Mouse (Mus musculus): Measurements from ENCODE around the gene Ccdc50.

Ccdc50 gene

GRCm38 (mm10) chr16:27388761-27389451 is at the start of gene Ccdc50:
Gene Ccdc50, plus strand, starts transcription at chr16:27388869.
- DNase-seq (ENCODE audit: low spot score): peak; percentile 63

- DNase-seq (ENCODE audit: low spot score): no peak
These were observed 41.1 kb upstream of the Ccdc50 start for GRCm38 (mm10) chr16:27347521-27347920.

- no peak for DNase-seq (ENCODE audit: low spot score)
These were observed 40.3 kb upstream of the Ccdc50 start for GRCm38 (mm10) chr16:27348359-27348758.

GRCm38 (mm10) chr16:27349235-27349634 is 39.4 kb upstream of the Ccdc50 start:
- DNase-seq (ENCODE audit: low spot score): no peak

DNA sequence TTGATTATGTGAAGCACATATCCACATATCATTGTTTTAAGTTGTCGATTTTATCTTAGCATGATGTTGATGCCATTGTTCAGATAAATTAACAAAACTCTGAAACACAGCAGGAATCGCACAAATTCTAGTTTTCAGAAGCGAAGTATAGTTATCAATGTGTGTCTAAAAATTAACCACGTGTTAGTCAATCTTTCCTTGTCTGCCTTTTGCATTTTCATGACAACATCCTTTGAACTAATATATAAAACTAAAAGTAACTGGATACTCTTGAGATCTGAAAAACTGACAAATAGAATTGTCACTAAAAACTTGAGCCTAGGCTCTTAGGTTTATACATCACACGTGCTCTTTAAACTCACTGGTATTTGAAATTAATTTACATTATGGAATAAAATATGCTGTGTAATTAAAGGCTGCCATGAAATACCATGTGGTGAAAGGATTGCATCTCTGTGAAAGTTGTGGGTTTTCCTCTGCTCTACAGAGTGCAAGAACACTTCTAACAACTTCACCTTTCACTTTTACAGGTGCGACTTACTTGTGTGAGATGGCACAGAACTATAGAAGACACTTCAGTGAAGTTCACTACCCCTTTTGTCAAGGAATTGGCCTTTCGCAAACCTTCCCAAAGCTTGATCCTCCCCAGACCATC is 38.7 kb upstream of the Ccdc50 start:
- DNase-seq (ENCODE audit: low spot score): no peak

- no peak for DNase-seq (ENCODE audit: low spot score)
These were observed 34.2 kb upstream of the Ccdc50 start for GRCm38 (mm10) chr16:27354464-27354863.

GRCm38 (mm10) chr16:27360059-27360458 is 28.6 kb upstream of the Ccdc50 start:
- DNase-seq (ENCODE audit: low spot score): no peak

DNA sequence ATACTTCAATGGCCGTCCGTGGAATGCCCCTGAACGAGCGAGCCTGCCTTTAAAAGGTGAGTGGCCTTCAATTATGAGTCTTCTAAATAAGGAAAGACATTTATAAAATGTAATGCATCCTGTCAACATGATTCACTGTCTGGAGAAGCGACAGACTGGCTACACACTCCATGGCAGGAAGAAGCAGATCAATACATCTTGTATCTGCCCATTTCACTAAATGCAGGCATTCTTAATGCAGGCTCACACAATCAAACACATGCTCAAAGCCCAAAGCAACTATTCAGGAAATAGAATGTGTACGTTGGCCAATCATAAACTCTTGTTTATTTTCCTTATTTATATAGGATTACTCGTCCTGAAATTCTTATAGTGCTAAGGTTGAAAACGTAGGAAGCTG is 18.5 kb upstream of the Ccdc50 start, which contains the start of gene Uts2b:
Uts2b (minus strand) TSS at position 49 of the 400 bp plus-strand sequence.
- no peak for DNase-seq (ENCODE audit: low spot score)

DNA sequence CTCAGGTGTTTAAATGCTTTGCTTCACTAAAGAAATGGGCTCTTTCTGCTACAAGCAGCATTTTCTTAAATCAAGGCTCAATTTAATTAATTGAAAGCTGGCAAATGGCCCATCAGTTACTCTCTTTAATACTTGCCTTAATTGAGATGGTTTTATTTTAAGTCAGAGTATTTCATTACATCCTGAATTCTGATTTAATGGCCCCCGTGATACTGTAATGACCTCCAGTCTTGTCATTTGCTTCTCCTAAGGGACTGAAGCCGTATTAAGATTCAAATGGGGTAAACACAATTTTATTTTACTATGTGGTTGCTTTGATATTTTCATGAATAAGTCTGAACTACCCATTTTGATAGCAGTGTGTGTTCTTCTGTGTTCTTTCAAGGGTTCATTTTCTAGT is 18.0 kb upstream of the Ccdc50 start:
- DNase-seq (ENCODE audit: low spot score): no peak

DNA sequence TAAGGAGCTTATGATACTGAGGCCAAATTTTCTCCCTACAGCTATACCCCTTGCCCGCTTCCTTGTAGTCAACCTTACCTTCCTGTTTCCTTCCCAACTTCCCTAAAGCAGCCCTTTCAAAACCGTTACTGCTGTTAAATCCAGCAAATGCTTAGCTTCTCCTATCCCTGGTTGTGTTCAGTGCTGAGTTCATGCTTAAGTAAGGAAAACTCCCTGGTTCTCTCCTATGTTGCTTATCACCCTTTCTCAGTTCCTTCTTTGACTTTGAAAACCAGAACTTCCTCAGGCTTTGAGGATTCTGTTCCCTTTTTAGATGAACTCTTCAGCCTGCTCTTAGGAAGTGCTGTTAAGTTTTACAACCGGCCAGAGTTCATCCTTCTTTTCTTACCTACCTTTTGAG is 14.5 kb upstream of the Ccdc50 start:
- no peak for DNase-seq (ENCODE audit: low spot score)

DNA sequence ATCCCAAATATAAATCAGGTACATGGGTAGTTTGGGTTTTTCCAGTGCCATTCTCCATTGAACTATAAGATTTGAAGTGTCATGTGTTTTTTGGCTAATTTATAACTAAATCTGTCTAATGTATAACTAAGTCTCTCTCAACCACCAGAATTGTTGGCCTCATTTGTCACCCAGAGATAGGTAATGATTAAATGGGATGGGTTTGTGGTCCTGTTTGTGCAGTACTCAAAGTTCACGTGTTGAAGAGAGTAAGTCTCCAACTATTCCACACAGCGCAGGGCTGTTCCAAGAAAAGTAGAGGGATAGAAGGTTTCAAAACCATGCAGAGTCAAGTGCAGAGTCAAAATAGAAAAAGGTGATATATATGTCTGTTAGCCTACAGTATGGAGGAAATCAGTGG is 13.4 kb upstream of the Ccdc50 start:
- DNase-seq (ENCODE audit: low spot score): no peak

DNA sequence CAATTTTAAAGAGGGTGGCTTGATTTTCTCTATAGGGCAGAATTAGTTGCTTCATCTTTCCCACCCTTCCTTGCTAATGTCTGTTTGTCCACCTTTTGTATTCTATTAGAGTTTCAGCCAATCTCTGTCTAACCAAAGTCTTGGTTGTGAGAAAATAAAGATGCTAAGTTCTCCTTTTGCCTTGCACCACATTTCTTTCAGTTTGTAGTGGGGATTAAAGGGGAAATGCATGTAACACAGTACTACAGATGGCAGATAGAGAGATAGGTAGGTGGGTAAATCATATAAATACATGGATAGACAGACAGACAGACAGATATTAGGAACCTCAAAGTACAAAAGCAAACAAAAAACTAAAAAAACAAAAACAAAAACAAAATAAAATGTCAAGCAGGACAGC is 12.1 kb upstream of the Ccdc50 start:
- DNase-seq (ENCODE audit: low spot score): no peak

DNA sequence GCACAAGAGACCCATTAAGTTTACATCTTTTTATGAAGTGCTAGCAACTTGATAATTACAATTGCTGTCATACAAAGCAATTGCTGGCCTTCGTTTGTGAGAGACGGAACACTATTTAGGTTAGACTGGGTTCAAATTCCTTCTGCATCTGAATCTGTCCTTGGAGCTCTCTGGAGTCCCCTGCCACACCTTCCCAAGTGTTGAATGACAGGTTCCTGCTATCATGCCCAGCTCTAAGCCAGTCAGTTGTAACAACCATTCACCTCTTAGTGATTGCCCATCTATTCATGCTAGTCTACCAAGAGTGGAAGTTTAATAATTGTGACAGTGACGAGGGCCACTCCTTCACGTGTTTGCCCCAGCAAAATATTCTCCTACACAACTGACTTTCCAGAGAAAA is 6.5 kb upstream of the Ccdc50 start:
- no peak for DNase-seq (ENCODE audit: low spot score)

- DNase-seq (ENCODE audit: low spot score): no peak
These were observed 3.6 kb upstream of the Ccdc50 start for GRCm38 (mm10) chr16:27384893-27385603.

GRCm38 (mm10) chr16:27385649-27386048 is 3.0 kb upstream of the Ccdc50 start:
- DNase-seq (ENCODE audit: low spot score): no peak

- DNase-seq (ENCODE audit: low spot score): no peak
These were observed 1.7 kb upstream of the Ccdc50 start for GRCm38 (mm10) chr16:27386850-27387407.

GRCm38 (mm10) chr16:27387634-27388611 is 746 bp upstream of the Ccdc50 start:
- DNase-seq (ENCODE audit: low spot score): no peak

DNA sequence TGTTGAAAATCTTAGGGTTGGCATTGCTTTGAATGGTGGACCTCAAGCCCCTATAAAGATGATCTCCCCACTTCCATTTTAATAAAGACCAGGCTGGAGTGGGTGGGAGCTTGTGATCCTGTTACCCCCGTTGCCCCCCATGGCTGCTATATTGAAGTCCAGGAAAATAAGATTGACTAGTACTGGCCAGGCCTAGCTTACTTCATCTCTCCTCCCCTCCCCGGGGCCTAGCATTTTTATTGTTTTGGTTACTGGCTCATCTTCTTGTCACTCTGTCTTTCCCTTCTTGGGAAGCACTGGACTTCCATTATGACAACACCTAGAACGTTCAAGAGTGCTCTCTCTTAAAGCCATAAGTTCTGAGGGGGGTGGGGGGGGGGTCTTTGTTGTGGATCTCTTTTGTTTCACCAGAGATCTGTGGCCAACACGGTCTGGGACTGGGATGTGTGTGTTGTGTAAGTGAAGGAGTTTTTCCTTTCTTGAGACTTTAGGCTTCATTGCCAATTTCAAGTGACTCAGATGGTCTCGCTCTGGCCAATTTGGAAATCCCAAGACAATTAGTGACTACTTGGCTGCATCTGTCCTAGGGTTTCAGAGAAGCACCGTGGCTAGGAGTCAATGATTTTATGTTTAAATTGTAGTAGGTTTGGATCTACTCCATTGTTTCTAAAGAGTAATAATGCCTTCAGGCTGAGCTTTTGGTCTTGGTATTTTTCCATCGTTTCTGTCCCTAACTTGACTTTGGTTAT is 1.0 kb downstream of the Ccdc50 start:
- DNase-seq (ENCODE audit: low spot score): no peak

GRCm38 (mm10) chr16:27390306-27390705 is 1.6 kb downstream of the Ccdc50 start:
- no peak for DNase-seq (ENCODE audit: low spot score)

DNA sequence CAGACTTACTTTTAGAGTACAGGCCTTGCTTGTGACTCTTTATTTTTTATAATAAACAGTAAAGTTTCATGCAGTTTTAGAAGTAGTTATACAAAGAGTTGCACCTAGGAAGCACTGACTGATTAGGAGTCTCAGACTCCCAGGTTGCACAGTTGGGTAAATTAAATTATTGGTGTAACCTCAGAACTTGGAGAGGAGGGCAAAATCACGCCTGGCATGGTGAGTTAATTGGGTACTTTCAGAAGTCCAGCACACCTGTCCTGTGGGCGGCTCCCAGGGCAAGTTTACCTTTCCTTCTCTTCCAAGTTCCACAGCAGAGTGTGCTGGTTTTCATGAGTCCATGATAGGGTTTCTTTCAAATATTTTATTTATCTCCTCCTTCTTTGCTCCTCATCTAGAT is 3.2 kb downstream of the Ccdc50 start:
- no peak for DNase-seq (ENCODE audit: low spot score)

Measured in ovary, postnatal 10 days (tissue).